Mouse (Mus musculus) intestine, embryonic 16.5 days (tissue): ENCODE measurements around the gene Naa50. TPM values are rescaled to one million over a fixed set of nuclear protein-coding genes. Genes with fewer than 3 reads are reported as not detected.

Experiments
- ATAC-seq: fragments of 200-750 bp; cut with Nextera tagmentation; 2 replicates; pipeline ENCODE4 v1.8.0; 2017; ENCODE audit warnings: moderate TSS enrichment, moderate library complexity
- H3K27ac ChIP-seq: fragments of 300-500 bp; sonication (generic); 2 replicates; pipeline ENCODE4 v1.5.1; 2014; ENCODE audit warnings: mild to moderate bottlenecking, low read length
- H3K27me3 ChIP-seq: fragments of 300-500 bp; sonication (generic); replicated peaks from 2 replicates; pipeline ENCODE4 v1.6.1; 2014; ENCODE audit warnings: low read length, control low read depth, mixed read lengths; ENCODE audit not compliant: control insufficient read depth, insufficient read depth
- H3K36me3 ChIP-seq: fragments of 300-500 bp; sonication (generic); 2 replicates; pipeline ENCODE4 v1.6.1; 2014; ENCODE audit warnings: low read length, control low read depth; ENCODE audit not compliant: control insufficient read depth, insufficient read depth
- H3K4me1 ChIP-seq: fragments of 300-500 bp; sonication (generic); 2 replicates; pipeline ENCODE4 v1.6.1; 2014; ENCODE audit warnings: low read length, control low read depth, mixed read lengths; ENCODE audit not compliant: control insufficient read depth, insufficient read depth
- H3K4me2 ChIP-seq: fragments of 300-500 bp; sonication (generic); 2 replicates; pipeline ENCODE4 v1.6.1; 2014; ENCODE audit warnings: low read depth, low read length, control low read depth
- H3K4me3 ChIP-seq: fragments of 300-500 bp; sonication (generic); 2 replicates; pipeline ENCODE4 v1.5.1; 2014; ENCODE audit warnings: mild to moderate bottlenecking, low read length
- H3K9ac ChIP-seq: fragments of 300-500 bp; sonication (generic); 2 replicates; pipeline ENCODE4 v1.6.1; 2014; ENCODE audit warnings: low read depth, low read length
- H3K9me3 ChIP-seq: fragments of 300-500 bp; sonication (generic); 2 replicates; pipeline ENCODE4 v1.6.1; 2016; ENCODE audit warnings: low read length, control low read depth; ENCODE audit not compliant: control insufficient read depth
- WGBS: fragments of 180-500 bp; shearing (Covaris S2); extraction: QIAGEN DNeasy Blood & Tissue Kit; methylation state at CpG from one replicate; pipeline ENCODE4 v1.1.7; 2014; 5-methylcytosine and 5-hydroxymethylcytosine counted together
- polyA plus RNA-seq: library from polyadenylated mRNA; unstranded; fragments of >200 nt; fragmentation: Nextera tagmentation; extraction: Ambion mirVana; gene quantifications from 2 replicates; pipeline ENCODE4 v1.2.1, GENCODE M21; 2015

The Naa50 gene
- polyA plus RNA-seq, 1 experiment from 2014 or later = 82.6 TPM

DNA sequence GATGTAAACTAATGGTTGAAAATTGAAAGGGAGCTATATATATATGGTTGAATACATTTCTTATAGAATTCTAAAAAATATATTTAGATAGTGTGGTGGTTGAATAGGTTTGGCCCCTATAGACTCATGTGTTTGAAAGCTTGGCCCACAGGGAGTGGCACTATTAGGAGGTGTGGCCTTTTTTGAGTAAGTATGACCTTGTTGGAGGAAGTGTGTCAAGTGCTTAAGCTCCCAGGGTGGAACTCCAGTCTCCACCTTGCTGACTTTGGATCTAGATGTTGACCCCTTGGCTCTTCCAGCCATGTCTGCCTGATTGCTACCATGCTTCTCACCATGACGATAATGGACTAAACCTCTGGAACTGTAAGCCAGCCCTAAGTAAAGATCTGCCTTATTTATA is 43.0 kb downstream of the Naa50 start:
- no peak for ATAC-seq
- no peaks in the 10 kb centered on the region for H3K27me3 ChIP-seq
- H3K27ac ChIP-seq = no peak overlapping the region
- H3K4me1 ChIP-seq = 0 out of 2 replicates have a peak, but pooled peaks cover 3% of the 10 kb centered on the region
- no peak overlapping the region for H3K9ac ChIP-seq
- no peak overlapping the region for H3K4me2 ChIP-seq
- 0 out of 2 replicates have a peak, but pooled peaks cover 3% of the 10 kb centered on the region for H3K36me3 ChIP-seq
- no peaks in the 10 kb centered on the region for H3K9me3 ChIP-seq
- no peak overlapping the region for H3K4me3 ChIP-seq
- 92% methylated on average over 1 of the region's 1 CpGs for WGBS

DNA sequence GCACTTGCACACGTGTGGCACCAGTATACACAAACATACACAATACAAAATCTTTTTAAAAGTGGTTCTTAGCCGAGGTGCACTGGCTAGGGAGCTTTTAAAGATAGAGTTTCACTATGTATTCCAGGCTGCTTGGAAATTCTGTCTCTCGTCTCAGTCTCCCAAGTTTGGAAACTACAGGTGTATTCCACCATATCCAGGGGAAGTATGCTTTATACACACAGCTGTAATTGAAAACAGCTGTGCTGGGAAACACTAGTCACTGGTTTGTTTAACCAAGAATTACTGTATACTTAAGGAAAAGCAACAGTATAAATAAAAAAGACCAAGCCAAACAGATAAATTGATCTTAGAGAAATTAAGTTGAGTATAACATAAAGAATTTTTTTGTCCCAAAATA is 45.1 kb downstream of the Naa50 start:
- 58% methylated on average over 3 of the region's 3 CpGs for WGBS
- no peak overlapping the region for H3K9ac ChIP-seq
- H3K4me2 ChIP-seq = no peak overlapping the region
- no peak overlapping the region for H3K4me3 ChIP-seq
- 0 out of 2 replicates have a peak, but pooled peaks cover 3% of the 10 kb centered on the region for H3K36me3 ChIP-seq
- no peaks in the 10 kb centered on the region for H3K27me3 ChIP-seq
- ATAC-seq = no peak
- H3K27ac ChIP-seq = no peak overlapping the region
- H3K9me3 ChIP-seq = no peaks in the 10 kb centered on the region
- H3K4me1 ChIP-seq = no peaks in the 10 kb centered on the region

- no peak overlapping the region for H3K9ac ChIP-seq
- 88% methylated on average over 4 of the region's 4 CpGs for WGBS
These were observed 47.5 kb downstream of the Naa50 start for GRCm38 (mm10) chr16:44187172-44187571.

GRCm38 (mm10) chr16:44188766-44189165 is 49.1 kb downstream of the Naa50 start:
- Histone ChIP-seq H3K27me3 (no peaks in the 10 kb centered on the region), H3K4me3 (no peak overlapping the region)
- no peak for ATAC-seq

More at GRCm38 (mm10) chr16:44187172-44187571, 47.5 kb downstream of the Naa50 start:
- Histone ChIP-seq H3K4me2 (no peak overlapping the region), H3K36me3 (no peaks in the 10 kb centered on the region), H3K4me3 (no peak overlapping the region), H3K27ac (no peak overlapping the region), H3K4me1 (no peaks in the 10 kb centered on the region), H3K9me3 (no peaks in the 10 kb centered on the region), H3K27me3 (no peaks in the 10 kb centered on the region)
- no peak for ATAC-seq

GRCm38 (mm10) chr16:44190032-44190431 is 50.4 kb downstream of the Naa50 start:
- Histone ChIP-seq H3K4me3 (no peak overlapping the region), H3K4me1 (no peaks in the 10 kb centered on the region), H3K4me2 (no peak overlapping the region), H3K27ac (no peak overlapping the region), H3K36me3 (no peaks in the 10 kb centered on the region), H3K9me3 (no peaks in the 10 kb centered on the region), H3K9ac (no peak overlapping the region), H3K27me3 (no peaks in the 10 kb centered on the region)
- WGBS = 82% methylated on average over 6 of the region's 6 CpGs
- ATAC-seq = no peak

More at GRCm38 (mm10) chr16:44188766-44189165, 49.1 kb downstream of the Naa50 start:
- Histone ChIP-seq H3K9me3 (no peaks in the 10 kb centered on the region), H3K9ac (no peak overlapping the region), H3K4me2 (no peak overlapping the region), H3K4me1 (no peaks in the 10 kb centered on the region), H3K36me3 (no peaks in the 10 kb centered on the region), H3K27ac (no peak overlapping the region)
- 84% methylated on average over 3 of the region's 3 CpGs for WGBS

- no peak overlapping the region for H3K4me2 ChIP-seq
- WGBS = 92% methylated on average over 2 of the region's 2 CpGs
- no peaks in the 10 kb centered on the region for H3K27me3 ChIP-seq
- ATAC-seq = no peak
- no peaks in the 10 kb centered on the region for H3K36me3 ChIP-seq
- no peaks in the 10 kb centered on the region for H3K4me1 ChIP-seq
- H3K9ac ChIP-seq = no peak overlapping the region
- no peak overlapping the region for H3K4me3 ChIP-seq
- H3K9me3 ChIP-seq = no peaks in the 10 kb centered on the region
- H3K27ac ChIP-seq = no peak overlapping the region
These were observed 51.3 kb downstream of the Naa50 start for GRCm38 (mm10) chr16:44190968-44191367.

DNA sequence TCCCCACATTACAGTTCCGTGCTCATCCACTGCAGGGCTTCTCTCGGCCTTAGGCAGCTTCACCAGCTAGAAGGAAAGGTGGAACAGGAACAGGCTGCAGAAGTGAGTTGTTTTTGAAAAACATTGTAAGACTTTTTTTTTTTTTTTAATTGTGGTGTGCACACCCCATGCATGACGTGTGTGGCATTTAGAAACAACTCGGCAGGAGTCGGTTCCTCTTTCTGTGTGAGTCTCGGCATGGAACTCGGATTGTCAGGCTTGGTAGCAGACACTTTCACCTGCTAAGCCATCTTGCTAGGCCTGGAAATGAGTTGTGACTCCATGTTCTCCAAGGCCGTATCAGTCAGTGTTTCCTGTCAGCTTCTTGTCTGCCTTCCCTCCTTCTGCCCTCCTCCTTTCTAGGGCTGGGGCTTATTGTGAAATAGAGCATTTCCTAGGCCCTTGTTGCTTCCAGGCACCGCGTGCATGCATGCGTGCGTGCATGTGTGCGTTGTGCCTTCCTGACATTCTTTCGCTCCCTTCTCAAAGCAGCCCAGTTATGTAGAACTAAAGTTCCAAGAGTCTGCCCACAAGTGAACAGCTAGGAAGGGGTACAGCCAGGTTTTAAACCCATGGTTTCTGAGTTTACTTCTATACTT is 59.6 kb downstream of the Naa50 start:
- no peak overlapping the region for H3K9ac ChIP-seq
- no peak overlapping the region for H3K4me2 ChIP-seq
- H3K4me3 ChIP-seq = no peak overlapping the region
- no peaks in the 10 kb centered on the region for H3K9me3 ChIP-seq
- ATAC-seq = no peak
- 89% methylated on average over 14 of the region's 14 CpGs for WGBS
- no peaks in the 10 kb centered on the region for H3K4me1 ChIP-seq
- H3K27ac ChIP-seq = no peak overlapping the region
- no peaks in the 10 kb centered on the region for H3K27me3 ChIP-seq
- H3K36me3 ChIP-seq = peaks cover 4% of the 10 kb centered on the region; the same call in 1 of the 2 replicates

DNA sequence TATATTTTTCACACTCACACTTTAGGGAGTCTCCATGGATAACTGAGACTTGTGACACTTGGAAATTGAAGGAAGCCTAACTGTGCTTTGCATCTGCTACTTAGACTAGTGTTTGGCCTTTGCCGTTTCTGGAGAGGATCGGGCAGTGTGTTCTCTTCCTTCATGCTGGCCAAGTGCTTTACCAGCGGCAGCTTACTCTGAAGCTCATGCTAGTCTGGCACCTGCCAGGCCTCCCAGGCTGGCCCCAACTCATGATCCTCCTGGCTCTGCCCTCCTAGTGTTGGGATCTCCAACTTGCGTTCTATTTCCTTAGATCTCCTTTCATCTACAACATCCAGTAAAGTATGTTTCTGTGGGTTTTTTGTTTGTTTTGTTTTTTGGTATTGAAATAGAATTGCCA is 60.5 kb downstream of the Naa50 start:
- Histone ChIP-seq H3K4me1 (no peaks in the 10 kb centered on the region), H3K9ac (no peak overlapping the region), H3K4me2 (no peak overlapping the region), H3K27ac (no peak overlapping the region), H3K36me3 (peaks cover 4% of the 10 kb centered on the region; the same call in 1 of the 2 replicates), H3K9me3 (no peaks in the 10 kb centered on the region), H3K4me3 (no peak overlapping the region), H3K27me3 (no peaks in the 10 kb centered on the region)
- 90% methylated on average over 4 of the region's 4 CpGs for WGBS
- ATAC-seq = no peak

DNA sequence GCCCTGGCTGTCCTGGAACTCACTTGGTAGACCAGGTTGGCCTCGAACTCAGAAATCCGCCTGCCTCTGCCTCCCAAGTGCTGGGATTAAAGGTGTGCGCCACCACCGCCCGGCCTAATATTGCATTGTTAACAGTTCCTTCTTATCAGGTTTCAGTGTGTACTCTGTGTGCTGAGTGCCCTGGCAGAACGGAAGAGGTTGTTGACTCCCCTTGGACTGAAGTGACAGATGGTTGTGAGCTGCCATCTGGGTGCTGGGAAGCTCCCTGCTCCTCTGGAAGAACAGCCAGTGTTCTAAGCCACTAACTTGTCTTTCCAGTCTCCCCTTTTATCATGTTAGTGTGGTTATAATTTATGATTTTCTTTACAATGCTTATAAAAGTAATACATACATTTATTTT is 64.7 kb downstream of the Naa50 start:
- H3K4me2 ChIP-seq = no peak overlapping the region
- 77% methylated on average over 6 of the region's 6 CpGs for WGBS
- no peaks in the 10 kb centered on the region for H3K27me3 ChIP-seq
- ATAC-seq = no peak
- no peak overlapping the region for H3K27ac ChIP-seq
- H3K36me3 ChIP-seq = peaks cover 6% of the 10 kb centered on the region; the same call in 1 of the 2 replicates
- H3K9me3 ChIP-seq = no peaks in the 10 kb centered on the region
- H3K4me3 ChIP-seq = no peak overlapping the region
- no peak overlapping the region for H3K9ac ChIP-seq
- no peaks in the 10 kb centered on the region for H3K4me1 ChIP-seq

DNA sequence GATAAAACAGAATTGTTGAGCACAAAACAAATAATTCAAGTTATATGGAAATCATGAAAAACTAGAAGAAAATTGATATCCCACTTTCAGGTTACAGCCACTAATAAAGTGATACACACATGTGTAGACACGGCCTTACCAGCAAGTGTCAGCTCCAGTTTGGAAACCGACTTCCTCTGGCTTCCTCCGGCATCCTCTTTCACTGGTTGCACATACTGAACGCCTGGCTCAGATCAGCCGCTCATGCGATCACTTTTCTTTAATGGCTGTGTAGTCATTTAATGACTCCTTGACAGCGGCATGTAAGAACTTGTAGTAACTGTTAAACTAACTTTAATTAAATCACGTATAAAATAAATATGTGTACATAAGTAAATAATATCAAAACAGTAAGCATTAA is 66.3 kb downstream of the Naa50 start:
- Histone ChIP-seq H3K4me1 (no peaks in the 10 kb centered on the region), H3K4me2 (no peak overlapping the region), H3K27ac (no peak overlapping the region), H3K27me3 (no peaks in the 10 kb centered on the region), H3K4me3 (no peak overlapping the region), H3K9ac (no peak overlapping the region), H3K36me3 (peaks cover 6% of the 10 kb centered on the region; the same call in 1 of the 2 replicates), H3K9me3 (no peaks in the 10 kb centered on the region)
- no peak for ATAC-seq
- 91% methylated on average over 8 of the region's 8 CpGs for WGBS
